19 mouse cellular contexts compared by ENCODE assay signal in the genomic region with DNA sequence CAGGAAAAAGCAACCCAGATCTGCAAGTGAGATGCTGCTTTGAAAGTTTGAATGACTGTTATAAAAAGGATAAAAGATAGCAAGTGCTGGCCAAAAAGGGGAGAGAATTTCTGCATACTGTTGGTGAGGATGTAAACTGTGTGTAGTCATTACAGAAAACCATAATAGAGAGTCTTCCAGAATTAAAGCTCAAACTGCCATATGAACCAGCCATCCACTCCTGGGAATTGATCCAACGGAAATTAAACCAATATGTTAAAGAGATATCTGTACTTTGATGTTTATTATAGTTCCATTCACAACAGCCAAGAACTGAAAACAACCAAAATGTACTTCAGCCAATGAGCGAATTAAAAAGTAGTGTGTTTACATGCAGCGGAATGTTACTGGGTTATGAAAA.
"Had no signal": no experiment of that assay in that cellular context is flagged by ENCODE, and none has a peak within 500 bp of the region (broad histone marks: within the 10 kb centered on the region; RNA-seq: fewer than 3 reads in every experiment).

No protein-coding gene starts in this region.

- H3K4me3 ChIP-seq: limb, embryonic 10.5 days; limb, embryonic 13.5 days; liver, embryonic 12.5 days; liver, embryonic 15.5 days; midbrain, embryonic 12.5 days; midbrain, embryonic 15.5 days; neural tube, embryonic 12.5 days; neural tube, embryonic 15.5 days; stomach, embryonic 15.5 days had no signal

- H3K27me3 ChIP-seq: limb, embryonic 13.5 days; liver, embryonic 12.5 days; liver, embryonic 15.5 days; midbrain, embryonic 12.5 days; midbrain, embryonic 15.5 days; neural tube, embryonic 12.5 days; neural tube, embryonic 15.5 days; stomach, embryonic 15.5 days had no signal

- H3K9me3 ChIP-seq: limb, embryonic 10.5 days; limb, embryonic 13.5 days; liver, embryonic 12.5 days; liver, embryonic 15.5 days; midbrain, embryonic 12.5 days; midbrain, embryonic 15.5 days; neural tube, embryonic 12.5 days; neural tube, embryonic 15.5 days; stomach, embryonic 15.5 days had no signal

- DNase-seq: kidney, adult 9 months; kidney, postnatal 14 days; kidney, postnatal 4 days; liver; lung, adult 18-20 months; retina, postnatal 1 day; right cerebral cortex, postnatal 25 days; spleen, adult 18-20 months; thymus, postnatal 25 days had no signal

- ATAC-seq: liver, embryonic 12.5 days; midbrain, embryonic 15.5 days had no signal

- H3K4me1 ChIP-seq: liver, embryonic 12.5 days; liver, embryonic 15.5 days; midbrain, embryonic 12.5 days; midbrain, embryonic 15.5 days; neural tube, embryonic 12.5 days; stomach, embryonic 15.5 days had no signal

- H3K4me2 ChIP-seq: limb, embryonic 13.5 days; liver, embryonic 12.5 days; liver, embryonic 15.5 days; midbrain, embryonic 12.5 days; midbrain, embryonic 15.5 days; neural tube, embryonic 12.5 days; neural tube, embryonic 15.5 days; stomach, embryonic 15.5 days had no signal

- H3K9ac ChIP-seq: limb, embryonic 13.5 days; liver, embryonic 12.5 days; liver, embryonic 15.5 days; midbrain, embryonic 12.5 days; midbrain, embryonic 15.5 days; neural tube, embryonic 12.5 days; neural tube, embryonic 15.5 days; stomach, embryonic 15.5 days had no signal

- H3K27ac ChIP-seq: limb, embryonic 10.5 days; limb, embryonic 13.5 days; liver, embryonic 12.5 days; liver, embryonic 15.5 days; macrophage; midbrain, embryonic 12.5 days; midbrain, embryonic 15.5 days; neural tube, embryonic 12.5 days; neural tube, embryonic 15.5 days; stomach, embryonic 15.5 days had no signal

- H3K36me3 ChIP-seq: limb, embryonic 10.5 days; limb, embryonic 13.5 days; liver, embryonic 12.5 days; liver, embryonic 15.5 days; midbrain, embryonic 12.5 days; midbrain, embryonic 15.5 days; neural tube, embryonic 12.5 days; neural tube, embryonic 15.5 days; stomach, embryonic 15.5 days had no signal
